Mouse (Mus musculus): ENCODE results near the gene Tmem114.

- TF ChIP-seq CTCF (IDR thresholded peaks at IDR 0.05; ENCODE audit: low read depth, low read length) (no peak), POLR2A (IDR thresholded peaks at IDR 0.05; ENCODE audit: insufficient read depth, low read length) (no peak)
Measured at GRCm38 (mm10) chr16:8419666-8420065, 5.3 kb downstream of the Tmem114 start.

Data from ES-Bruce4 (cell line).